Comparison of ENCODE assay signal across 8 mouse cellular contexts in genomic region chr10:37135951-37136751, GRCm38 (mm10). TPM values are rescaled to one million over a fixed set of nuclear protein-coding genes. Genes with fewer than 3 reads are reported as not detected.
DNase-seq lines count a peak whose midpoint lies in the region; ATAC-seq and TF ChIP-seq lines count a peak whose summit lies in the region.

No protein-coding gene starts in this region.

- H3K4me1 ChIP-seq in bone marrow macrophage, adult 2 months (ENCODE audit: control insufficient read depth, insufficient read depth, low read length) = no peaks in the 10 kb centered on the region
- no peaks in the 10 kb centered on the region for H3K4me1 ChIP-seq in forebrain, embryonic 11.5 days (replicated peaks; ENCODE audit: control insufficient read depth, insufficient read depth, low read length)
- H3K4me1 ChIP-seq in heart, embryonic 15.5 days (replicated peaks) = no peaks in the 10 kb centered on the region; the same call in 1 of the 2 replicates
- H3K4me1 ChIP-seq in liver, embryonic 16.5 days (ENCODE audit: control insufficient read depth, low read depth, low read length) = no peaks in the 10 kb centered on the region; the same call in 1 of the 2 replicates
- peaks cover 22% of the 10 kb centered on the region for H3K4me1 ChIP-seq in neural tube, embryonic 13.5 days (replicated peaks)

- peak overlapping the region; percentile 94 for H3ac ChIP-seq in C2C12 (ENCODE audit: control insufficient read depth, insufficient read length, low read depth)

- under 1% methylated on average over 93 of the region's 99 CpGs for WGBS in forebrain, embryonic 11.5 days
- WGBS in heart, embryonic 15.5 days = under 1% methylated on average over 97 of the region's 99 CpGs
- WGBS in liver, embryonic 16.5 days (ENCODE audit: insufficient replicate concordance) = under 1% methylated on average over 70 of the region's 99 CpGs
- under 1% methylated on average over 83 of the region's 99 CpGs for WGBS in neural tube, embryonic 13.5 days

- peaks cover 21% of the 10 kb centered on the region for H3K36me3 ChIP-seq in C2C12 (ENCODE audit: control insufficient read depth, insufficient read depth)
- peaks cover 6% of the 10 kb centered on the region; the same call in 1 of the 2 replicates for H3K36me3 ChIP-seq in forebrain, embryonic 11.5 days (ENCODE audit: control insufficient read depth, insufficient read depth, low read length)
- H3K36me3 ChIP-seq in heart, embryonic 15.5 days = peaks cover 15% of the 10 kb centered on the region
- H3K36me3 ChIP-seq in liver, embryonic 16.5 days (ENCODE audit: control insufficient read depth, insufficient read depth) = no peaks in the 10 kb centered on the region; the same call in 1 of the 2 replicates
- peaks cover 42% of the 10 kb centered on the region for H3K36me3 ChIP-seq in neural tube, embryonic 13.5 days

- peak overlapping the region; percentile 60 for H3K4me2 ChIP-seq in forebrain, embryonic 11.5 days (ENCODE audit: low read depth, low read length, severe bottlenecking)
- peak overlapping the region; percentile 84 for H3K4me2 ChIP-seq in heart, embryonic 15.5 days
- peak overlapping the region; percentile 79 for H3K4me2 ChIP-seq in liver, embryonic 16.5 days (ENCODE audit: low read depth, low read length)
- peak overlapping the region; percentile 88 for H3K4me2 ChIP-seq in neural tube, embryonic 13.5 days

- H3K27me3 ChIP-seq in C2C12 (ENCODE audit: control insufficient read depth, insufficient read depth, insufficient read length) = no peaks in the 10 kb centered on the region
- H3K27me3 ChIP-seq in forebrain, embryonic 11.5 days (ENCODE audit: control insufficient read depth, insufficient read depth, low read length) = no peaks in the 10 kb centered on the region
- no peaks in the 10 kb centered on the region for H3K27me3 ChIP-seq in heart, embryonic 15.5 days
- H3K27me3 ChIP-seq in liver, embryonic 16.5 days (ENCODE audit: control insufficient read depth, insufficient read depth, low read depth, low read length) = peaks cover 62% of the 10 kb centered on the region
- H3K27me3 ChIP-seq in neural tube, embryonic 13.5 days = no peaks in the 10 kb centered on the region

- peaks cover 32% of the 10 kb centered on the region for H3K79me3 ChIP-seq in C2C12 (ENCODE audit: low read depth)

- DNase-seq in forebrain, embryonic 11.5 days (ENCODE audit: low spot score) = peak; percentile 78
- peak; percentile 60 to 61 for DNase-seq in kidney, postnatal 25 days
- DNase-seq in testis, postnatal 10 days (ENCODE audit: low spot score) = peak; percentile 71

- no peak for TF ChIP-seq POLR2A in bone marrow macrophage, adult 2 months (IDR thresholded peaks at IDR 0.05; ENCODE audit: borderline replicate concordance, low read depth, low read length)

- H3K27ac ChIP-seq in bone marrow macrophage, adult 2 months (ENCODE audit: insufficient read depth, low read depth, low read length) = peak overlapping the region; percentile 92
- peak overlapping the region; percentile 99 for H3K27ac ChIP-seq in forebrain, embryonic 11.5 days (ENCODE audit: low read depth, low read length)
- H3K27ac ChIP-seq in heart, embryonic 15.5 days = peak overlapping the region; percentile 93
- H3K27ac ChIP-seq in liver, embryonic 16.5 days (ENCODE audit: low read length) = peak overlapping the region; percentile 67
- H3K27ac ChIP-seq in neural tube, embryonic 13.5 days (replicated peaks) = peak overlapping the region; percentile 100

- peak overlapping the region; percentile 99 for H3K9ac ChIP-seq in forebrain, embryonic 11.5 days (ENCODE audit: low read length)
- peak overlapping the region; percentile 91 for H3K9ac ChIP-seq in heart, embryonic 15.5 days
- peak overlapping the region; percentile 69 for H3K9ac ChIP-seq in liver, embryonic 16.5 days (ENCODE audit: low read depth, low read length)
- peak overlapping the region; percentile 100 for H3K9ac ChIP-seq in neural tube, embryonic 13.5 days

- H3K9me3 ChIP-seq in forebrain, embryonic 11.5 days (ENCODE audit: control insufficient read depth, low read length) = no peaks in the 10 kb centered on the region
- no peaks in the 10 kb centered on the region for H3K9me3 ChIP-seq in heart, embryonic 15.5 days (replicated peaks)
- H3K9me3 ChIP-seq in liver, embryonic 16.5 days (replicated peaks; ENCODE audit: control insufficient read depth, low read length) = no peaks in the 10 kb centered on the region
- H3K9me3 ChIP-seq in neural tube, embryonic 13.5 days = no peaks in the 10 kb centered on the region

- H3K4me3 ChIP-seq in C2C12 (ENCODE audit: insufficient read depth, poor library complexity, severe bottlenecking) = peak overlapping the region; percentile 94
- peak overlapping the region; percentile 69 for H3K4me3 ChIP-seq in bone marrow macrophage, adult 2 months (ENCODE audit: insufficient read depth, low read length)
- H3K4me3 ChIP-seq in forebrain, embryonic 11.5 days (ENCODE audit: low read depth, low read length) = peak overlapping the region; percentile 80
- H3K4me3 ChIP-seq in heart, embryonic 15.5 days = peak overlapping the region; percentile 68
- peak overlapping the region; percentile 67 for H3K4me3 ChIP-seq in liver, embryonic 16.5 days (ENCODE audit: low read depth, low read length)
- H3K4me3 ChIP-seq in neural tube, embryonic 13.5 days = peak overlapping the region; percentile 100

- no peak for ATAC-seq in forebrain, embryonic 11.5 days (replicated peaks; ENCODE audit: low FRiP score)
- 0 out of 2 replicates have a peak, but pooled peaks have one; percentile 4 for ATAC-seq in heart, embryonic 15.5 days (replicated peaks; ENCODE audit: insufficient number of reproducible peaks, insufficient read depth, low FRiP score, low read depth)
- peak; percentile 8; the same call in 1 of the 2 replicates for ATAC-seq in liver, embryonic 16.5 days (ENCODE audit: low read depth)
- no peak for ATAC-seq in neural tube, embryonic 13.5 days (ENCODE audit: low read depth)

- H3K79me2 ChIP-seq in C2C12 (ENCODE audit: control insufficient read depth, insufficient read depth) = peaks cover 44% of the 10 kb centered on the region

- TF ChIP-seq CTCF in C2C12 (IDR thresholded peaks at IDR 0.05; ENCODE audit: control insufficient read depth, insufficient read depth, insufficient read length) = no peak
- TF ChIP-seq CTCF in bone marrow macrophage, adult 2 months (IDR thresholded peaks at IDR 0.05; ENCODE audit: low read depth, low read length) = no peak

TF ChIP-seq in C2C12, 6 proteins besides CTCF, POLR2A, EP300 and RAD21:
- TF ChIP-seq MAX (IDR thresholded peaks at IDR 0.05) (no peak), USF1 (IDR thresholded peaks at IDR 0.05; ENCODE audit: low read depth) (no peak), CEBPB (IDR thresholded peaks at IDR 0.05; ENCODE audit: low read depth) (no peak), FOSL1 (IDR thresholded peaks at IDR 0.05; ENCODE audit: insufficient read depth, low read length, poor library complexity, severe bottlenecking) (no peak), MYOD1 (IDR thresholded peaks at IDR 0.05; ENCODE audit: control insufficient read depth, insufficient read length, low read depth) (no peak), MYOG (IDR thresholded peaks at IDR 0.05; ENCODE audit: control insufficient read depth, extremely low read depth, insufficient read length) (no peak)

RNA-seq across cellular contexts. Expression of gene Marcks, which starts 2.6 kb away (rescaled TPM):
- polyA plus RNA-seq in C2C12 (2012; fragmentation: generic; extraction: Trizol) = 26.6 TPM
- 332 and 341 TPM in 2 replicates for polyA plus RNA-seq in bone marrow macrophage, adult 2 months (2012; ENCODE audit: insufficient read depth, insufficient read length, missing spikeins)
- polyA plus RNA-seq in forebrain, embryonic 11.5 days (2014; fragmentation: Nextera tagmentation; extraction: Ambion mirVana) = 314 and 331 TPM in 2 replicates
- polyA plus RNA-seq in heart, embryonic 15.5 days (2015; fragmentation: Nextera tagmentation; extraction: Ambion mirVana) = 51.7 and 54.6 TPM in 2 replicates
- polyA plus RNA-seq in liver, embryonic 16.5 days (2015; fragmentation: Nextera tagmentation; extraction: Ambion mirVana) = 13.3 and 14.1 TPM in 2 replicates
- polyA plus RNA-seq in neural tube, embryonic 13.5 days (2015; fragmentation: Nextera tagmentation; extraction: Ambion mirVana) = 212 TPM in 2 replicates

Comparison
In these comparisons a context has a peak if more than half of its experiments do, and no peak if none do; other contexts are left out.
1. ATAC-seq: peak in heart, embryonic 15.5 days (single experiment) and liver, embryonic 16.5 days (single experiment); none in forebrain, embryonic 11.5 days (single experiment) and neural tube, embryonic 13.5 days (single experiment).
2. Peak in every context shown above with its lines, with median percentiles within 50 percentile points of each other: H3K4me3 ChIP-seq, H3K27ac ChIP-seq, DNase-seq, H3K4me2 ChIP-seq and H3K9ac ChIP-seq.